27 mouse cellular contexts compared by ENCODE assay signal in genomic region chr10:7991596-7991995, GRCm38 (mm10). TPM values are rescaled to one million over a fixed set of nuclear protein-coding genes. Genes with fewer than 3 reads are reported as not detected.
A peak's percentile ranks its signal among the peaks of the same experiment; 100 is the strongest.
DNase-seq lines count a peak whose midpoint lies in the region; ATAC-seq and TF ChIP-seq lines count a peak whose summit lies in the region.
"Had no signal": no experiment of that assay in that cellular context is flagged by ENCODE, and none has a peak within 500 bp of the region (broad histone marks: within the 10 kb centered on the region; RNA-seq: fewer than 3 reads in every experiment).

No protein-coding gene starts in this region.

- no peak for TF ChIP-seq EP300 in heart, adult 2 months (IDR thresholded peaks at IDR 0.05; ENCODE audit: insufficient read depth, low read depth, low read length)

- TF ChIP-seq CTCF in heart, adult 2 months (IDR thresholded peaks at IDR 0.05): no peak

- no peak overlapping the region for H3K4me2 ChIP-seq in heart, embryonic 12.5 days
- H3K4me2 ChIP-seq in embryonic facial prominence, embryonic 15.5 days (replicated peaks): no peak overlapping the region
- H3K4me2 ChIP-seq: forebrain, embryonic 13.5 days; hindbrain, embryonic 14.5 days had no signal

- 40% methylated on average over 5 of the region's 5 CpGs for WGBS in heart, embryonic 12.5 days
- 29% methylated on average over 5 of the region's 5 CpGs for WGBS in heart, adult 2 months
- 49% methylated on average over 5 of the region's 5 CpGs for WGBS in embryonic facial prominence, embryonic 15.5 days
- 75% methylated on average over 5 of the region's 5 CpGs for WGBS in hindbrain, embryonic 10.5 days

- no peaks in the 10 kb centered on the region for H3K36me3 ChIP-seq in heart, embryonic 12.5 days
- no peaks in the 10 kb centered on the region for H3K36me3 ChIP-seq in heart, adult 2 months (ENCODE audit: control insufficient read depth, insufficient read depth, low read length)
- H3K36me3 ChIP-seq in embryonic facial prominence, embryonic 15.5 days: no peaks in the 10 kb centered on the region
- H3K36me3 ChIP-seq in hindbrain, embryonic 10.5 days: no peaks in the 10 kb centered on the region
- H3K36me3 ChIP-seq: forebrain, embryonic 10.5 days; heart, embryonic 10.5 days had no signal

- no peaks in the 10 kb centered on the region for H3K79me2 ChIP-seq in heart, adult 2 months (replicated peaks; ENCODE audit: control insufficient read depth, insufficient read depth, low read length)

- TF ChIP-seq POLR2A in heart, adult 2 months (IDR thresholded peaks at IDR 0.05; ENCODE audit: insufficient read depth, low read depth, low read length): no peak

- no peaks in the 10 kb centered on the region for H3K9me3 ChIP-seq in heart, embryonic 12.5 days (replicated peaks)
- H3K9me3 ChIP-seq in embryonic facial prominence, embryonic 15.5 days (replicated peaks): no peaks in the 10 kb centered on the region
- H3K9me3 ChIP-seq in hindbrain, embryonic 10.5 days: no peaks in the 10 kb centered on the region
- H3K9me3 ChIP-seq: forebrain, embryonic 10.5 days; forebrain, embryonic 13.5 days; heart, embryonic 10.5 days had no signal

- DNase-seq in heart, adult 8-10 months (ENCODE audit: low spot score): no peak
- peak; percentile 24 for DNase-seq in heart, postnatal 4 days
- no peak for DNase-seq in heart, adult 2 months
- DNase-seq in NIH3T3 (ENCODE audit: low read depth): peak; percentile 19
- DNase-seq in hindbrain, embryonic 10.5 days (ENCODE audit: low spot score): no peak
- no peak for DNase-seq in ovary, adult 18-20 months (ENCODE audit: low spot score)
- DNase-seq: adrenal gland, adult 8-10 months; adrenal gland, postnatal 25 days; cerebellum, adult 11-12 months; cerebellum, adult 8-10 months; cerebellum, postnatal 10 days; cerebellum, postnatal 36 days; embryo, embryonic 11 days; gastrocnemius, postnatal 10 days; gastrocnemius, postnatal 36 days; kidney, adult 18-20 months had no signal

- H3K9ac ChIP-seq in heart, embryonic 12.5 days: no peak overlapping the region
- H3K9ac ChIP-seq in heart, adult 2 months (ENCODE audit: low read depth, low read length): no peak overlapping the region
- H3K9ac ChIP-seq in embryonic facial prominence, embryonic 15.5 days: no peak overlapping the region
- H3K9ac ChIP-seq: forebrain, embryonic 13.5 days; hindbrain, embryonic 14.5 days had no signal

- intact Hi-C loops in heart, adult 2 months (cut with DNase I): no loop called here

- no peak overlapping the region for H3K27ac ChIP-seq in heart, embryonic 12.5 days (ENCODE audit: poor library complexity, severe bottlenecking)
- no peak overlapping the region for H3K27ac ChIP-seq in heart, adult 2 months
- H3K27ac ChIP-seq in embryonic facial prominence, embryonic 15.5 days (replicated peaks): no peak overlapping the region
- no peak overlapping the region for H3K27ac ChIP-seq in hindbrain, embryonic 10.5 days
- H3K27ac ChIP-seq: forebrain, embryonic 10.5 days; forebrain, embryonic 13.5 days; heart, embryonic 10.5 days; hindbrain, embryonic 14.5 days; hindbrain, postnatal 0 days had no signal

- H3K4me1 ChIP-seq in heart, embryonic 12.5 days (replicated peaks): peaks cover 7% of the 10 kb centered on the region
- H3K4me1 ChIP-seq in heart, adult 2 months (ENCODE audit: control insufficient read depth, insufficient read depth, low read length): no peaks in the 10 kb centered on the region
- no peaks in the 10 kb centered on the region for H3K4me1 ChIP-seq in embryonic facial prominence, embryonic 15.5 days
- no peaks in the 10 kb centered on the region for H3K4me1 ChIP-seq in hindbrain, embryonic 10.5 days (replicated peaks)
- H3K4me1 ChIP-seq: forebrain, embryonic 10.5 days; forebrain, embryonic 13.5 days had no signal

- ATAC-seq in heart, embryonic 12.5 days (ENCODE audit: insufficient number of reproducible peaks, low FRiP score): peak; percentile 45; the same call in 1 of the 2 replicates
- peak; percentile 34; the same call in 1 of the 2 replicates for ATAC-seq in embryonic facial prominence, embryonic 15.5 days (ENCODE audit: insufficient number of reproducible peaks, low FRiP score, low TSS enrichment, low read depth)
- ATAC-seq: activated CD4-positive, CD25-positive, alpha-beta regulatory T cell, adult 4 months; CD4-positive, CD25-positive, alpha-beta regulatory T cell, adult 4 months; forebrain, embryonic 13.5 days; forebrain, embryonic 16.5 days; hindbrain, postnatal 0 days; intestine, embryonic 16.5 days had no signal

- H3K27me3 ChIP-seq in heart, embryonic 12.5 days (replicated peaks): no peaks in the 10 kb centered on the region
- no peaks in the 10 kb centered on the region for H3K27me3 ChIP-seq in heart, adult 2 months (ENCODE audit: control insufficient read depth, insufficient read depth, low read length)
- no peaks in the 10 kb centered on the region for H3K27me3 ChIP-seq in embryonic facial prominence, embryonic 15.5 days
- H3K27me3 ChIP-seq in hindbrain, embryonic 10.5 days (ENCODE audit: insufficient read depth, poor library complexity, severe bottlenecking): no peaks in the 10 kb centered on the region
- H3K27me3 ChIP-seq: forebrain, embryonic 13.5 days had no signal

- no peak overlapping the region for H3K4me3 ChIP-seq in heart, embryonic 12.5 days
- no peak overlapping the region for H3K4me3 ChIP-seq in heart, adult 2 months
- no peak overlapping the region for H3K4me3 ChIP-seq in embryonic facial prominence, embryonic 15.5 days (replicated peaks)
- H3K4me3 ChIP-seq in hindbrain, embryonic 10.5 days: no peak overlapping the region
- H3K4me3 ChIP-seq: forebrain, embryonic 10.5 days; forebrain, embryonic 13.5 days; heart, embryonic 10.5 days had no signal

RNA-seq across cellular contexts. Expression of gene Tab2, which starts 35.6 kb away (rescaled TPM):
- 24.0 and 25.4 TPM in 2 replicates for polyA plus RNA-seq in heart, embryonic 12.5 days (2016; fragmentation: Nextera tagmentation; extraction: Ambion mirVana)
- total RNA-seq in heart, adult 8-10 months (2022): 10 to 100 TPM; 48.7 to 54.6 (median 51.3) TPM
- 10 to 100 TPM; 75.5 to 76.6 TPM for total RNA-seq in heart, postnatal 4 days (2021)
- 10 to 100 TPM; 46.4 to 50.4 TPM for total RNA-seq in heart, adult 2 months (2021)
- polyA plus RNA-seq in heart, adult 2 months (2012; rRNA removed): 32.2 and 54.3 TPM in 2 replicates
- polyA plus RNA-seq in embryonic facial prominence, embryonic 15.5 days (2015; fragmentation: Nextera tagmentation; extraction: Ambion mirVana): 20.7 and 23.2 TPM in 2 replicates
- 12.1 and 16.7 TPM in 2 replicates for polyA plus RNA-seq in hindbrain, embryonic 10.5 days (2016; fragmentation: Nextera tagmentation; extraction: Ambion mirVana)

Comparison
In these comparisons a context has a peak if more than half of its experiments do, and no peak if none do; other contexts are left out.
1. DNase-seq: peak in heart, postnatal 4 days (single experiment) and NIH3T3 (single experiment); none in heart, adult 8-10 months (single experiment), heart, adult 2 months (0 of 2), hindbrain, embryonic 10.5 days (single experiment) and ovary, adult 18-20 months (single experiment).